Mouse (Mus musculus) heart, embryonic 13.5 days (tissue): Measurements from ENCODE around the gene Ccdc97. TPM values are rescaled to one million over a fixed set of nuclear protein-coding genes. Genes with fewer than 3 reads are reported as not detected.

ENCODE experiments used
- ATAC-seq: fragments of 200-750 bp; cut with Nextera tagmentation; 2 replicates; pipeline ENCODE4 v1.8.0; 2017; ENCODE audit warnings: moderate TSS enrichment; ENCODE audit not compliant: insufficient number of reproducible peaks, low FRiP score, low TSS enrichment; ENCODE audit errors: extremely low read depth
- H3K27ac ChIP-seq: fragments of 300-500 bp; sonication (generic); replicated peaks from 2 replicates; pipeline ENCODE4 v1.5.1; 2015; ENCODE audit warnings: moderate library complexity, mild to moderate bottlenecking, inconsistent platforms
- H3K27me3 ChIP-seq: fragments of 300-500 bp; sonication (generic); replicated peaks from 2 replicates; pipeline ENCODE4 v1.6.1; 2015; ENCODE audit warnings: mild to moderate bottlenecking, inconsistent platforms
- H3K36me3 ChIP-seq: fragments of 300-500 bp; sonication (generic); 2 replicates; pipeline ENCODE4 v1.6.1; 2015; ENCODE audit warnings: mild to moderate bottlenecking, inconsistent platforms
- H3K4me1 ChIP-seq: fragments of 300-500 bp; sonication (generic); 2 replicates; pipeline ENCODE4 v1.6.1; 2015; ENCODE audit warnings: inconsistent platforms
- H3K4me2 ChIP-seq: fragments of 300-500 bp; sonication (generic); 2 replicates; pipeline ENCODE4 v1.6.1; 2015; ENCODE audit warnings: inconsistent platforms, mild to moderate bottlenecking, moderate library complexity
- H3K4me3 ChIP-seq: fragments of 300-500 bp; sonication (generic); 2 replicates; pipeline ENCODE4 v1.5.1; 2015; ENCODE audit warnings: moderate library complexity, mild to moderate bottlenecking, inconsistent platforms
- H3K9ac ChIP-seq: fragments of 300-500 bp; sonication (generic); 2 replicates; pipeline ENCODE4 v1.6.1; 2015; ENCODE audit warnings: inconsistent platforms, mild to moderate bottlenecking, moderate library complexity
- H3K9me3 ChIP-seq: fragments of 300-500 bp; sonication (generic); 2 replicates; pipeline ENCODE4 v1.6.1; 2016; ENCODE audit warnings: inconsistent platforms
- WGBS: fragments of 180-500 bp; shearing (Covaris S2); methylation state at CpG from one replicate; pipeline ENCODE4 v1.1.7; 2015; ENCODE audit warnings: mixed read lengths; 5-methylcytosine and 5-hydroxymethylcytosine counted together
- polyA plus RNA-seq: library from polyadenylated mRNA; unstranded; fragments of >200 nt; fragmentation: Nextera tagmentation; extraction: Ambion mirVana; gene quantifications from 2 replicates; pipeline ENCODE4 v1.2.1, GENCODE M21; 2015

Ccdc97 gene
- polyA plus RNA-seq, 1 experiment from 2014 or later: 22.1 TPM

DNA sequence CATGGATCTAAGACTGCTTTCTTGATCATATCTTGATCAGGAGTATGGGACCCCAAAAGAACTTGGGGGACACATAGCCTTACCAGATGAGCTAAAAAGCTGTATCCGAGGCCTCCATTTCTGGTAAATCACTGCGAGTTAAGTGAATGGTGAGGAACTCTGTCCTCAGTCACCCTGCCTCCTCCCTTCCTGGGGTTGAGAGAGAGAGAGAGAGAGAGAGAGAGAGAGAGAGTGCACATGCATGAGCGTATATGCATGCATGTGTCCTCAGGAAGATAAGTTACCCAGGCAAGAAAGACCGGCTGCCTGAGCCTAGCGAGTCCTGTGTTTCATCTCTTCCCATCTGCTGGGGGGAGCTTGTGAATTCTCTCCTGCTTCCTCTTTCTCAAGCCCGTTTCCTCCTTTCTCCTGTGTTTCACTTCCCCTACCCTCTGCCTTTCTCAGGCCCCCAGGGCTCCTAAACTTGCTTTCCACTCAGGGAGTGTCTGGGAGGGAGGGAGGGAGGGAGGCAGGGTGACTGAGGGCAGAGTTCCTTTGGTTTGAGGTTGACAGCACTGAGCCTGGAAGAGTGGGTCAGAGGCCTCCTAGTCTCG, 12.2 kb downstream of the Ccdc97 start:
- H3K4me2 ChIP-seq: no peak overlapping the region
- H3K27me3 ChIP-seq: no peaks in the 10 kb centered on the region
- WGBS: 47% methylated on average over 7 of the region's 7 CpGs
- H3K4me1 ChIP-seq: peaks cover 71% of the 10 kb centered on the region
- peak overlapping the region; percentile 85 for H3K27ac ChIP-seq
- peaks cover 8% of the 10 kb centered on the region for H3K36me3 ChIP-seq
- no peak overlapping the region for H3K4me3 ChIP-seq
- peaks cover 6% of the 10 kb centered on the region for H3K9me3 ChIP-seq
- peak overlapping the region; percentile 48; the same call in 1 of the 2 replicates for H3K9ac ChIP-seq
- ATAC-seq: no peak

DNA sequence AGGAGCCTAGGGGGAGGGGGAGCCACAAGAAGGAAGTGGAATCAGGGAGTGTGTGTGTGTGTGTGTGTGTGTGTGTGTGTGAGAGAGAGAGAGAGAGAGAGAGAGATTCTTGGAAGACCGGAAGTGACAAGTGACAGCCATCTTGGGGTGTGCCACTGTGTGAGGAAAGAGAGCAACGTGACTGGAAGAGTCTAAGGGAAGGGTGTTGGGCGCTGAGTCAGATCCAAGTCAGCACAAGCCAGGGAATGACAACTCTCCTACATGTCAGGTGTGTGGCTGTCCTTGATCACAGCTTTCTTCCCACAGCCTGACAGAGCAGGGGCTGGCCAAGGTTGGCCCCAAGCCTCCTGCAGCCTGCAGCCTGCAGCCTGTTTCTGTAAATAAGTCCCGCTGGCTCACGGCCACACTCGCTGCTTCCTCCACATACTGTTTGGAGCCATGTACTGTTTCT, 13.1 kb downstream of the Ccdc97 start:
- peak overlapping the region; percentile 85 for H3K27ac ChIP-seq
- no peak overlapping the region for H3K4me2 ChIP-seq
- no peaks in the 10 kb centered on the region for H3K27me3 ChIP-seq
- H3K4me3 ChIP-seq: no peak overlapping the region
- peaks cover 63% of the 10 kb centered on the region for H3K4me1 ChIP-seq
- H3K9ac ChIP-seq: no peak overlapping the region
- H3K9me3 ChIP-seq: peaks cover 6% of the 10 kb centered on the region
- H3K36me3 ChIP-seq: peaks cover 17% of the 10 kb centered on the region
- no peak for ATAC-seq
- 42% methylated on average over 6 of the region's 6 CpGs for WGBS

GRCm38 (mm10) chr7:25704716-25705364, 14.0 kb downstream of the Ccdc97 start:
- Histone ChIP-seq H3K4me3 (peak overlapping the region; percentile 33), H3K4me2 (peak overlapping the region; percentile 68), H3K4me1 (peaks cover 53% of the 10 kb centered on the region), H3K36me3 (peaks cover 25% of the 10 kb centered on the region), H3K9me3 (peaks cover 6% of the 10 kb centered on the region), H3K9ac (peak overlapping the region; percentile 25; the same call in 1 of the 2 replicates), H3K27me3 (no peaks in the 10 kb centered on the region), H3K27ac (no peak overlapping the region; the same call in 1 of the 2 replicates)
- WGBS: 15% methylated on average over 37 of the region's 37 CpGs
- no peak for ATAC-seq

DNA sequence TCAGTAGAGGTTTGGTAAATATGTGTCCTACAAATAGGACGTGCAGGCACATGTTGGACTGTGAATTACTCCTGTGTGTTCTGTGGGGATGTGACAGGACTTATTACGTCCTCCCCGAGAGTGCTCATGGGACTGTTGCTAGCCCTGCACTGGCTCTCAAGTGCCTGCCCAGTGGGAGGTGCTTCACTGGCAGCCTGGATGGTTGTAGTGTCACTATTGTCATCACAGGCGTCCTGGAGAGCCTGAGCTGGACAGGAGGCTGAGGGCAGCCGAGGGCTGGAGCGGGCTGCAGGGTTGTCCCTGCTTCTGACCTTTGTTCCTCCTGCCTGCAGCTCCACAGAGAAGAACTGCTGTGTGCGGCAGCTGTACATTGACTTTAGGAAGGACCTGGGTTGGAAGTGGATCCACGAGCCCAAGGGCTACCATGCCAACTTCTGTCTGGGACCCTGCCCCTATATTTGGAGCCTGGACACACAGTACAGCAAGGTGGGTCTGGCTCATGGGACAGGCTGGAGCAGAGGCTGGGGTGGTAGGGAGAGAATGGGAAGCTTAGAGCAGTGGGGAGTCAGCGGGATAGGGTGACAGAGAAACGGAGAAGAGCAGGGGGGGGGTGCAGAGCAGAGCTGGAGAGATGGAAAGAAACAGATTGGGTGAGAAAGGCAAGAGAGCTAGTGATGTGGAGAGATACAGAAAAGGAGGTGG, 14.9 kb downstream of the Ccdc97 start:
- Histone ChIP-seq H3K36me3 (peaks cover 29% of the 10 kb centered on the region), H3K4me1 (peaks cover 49% of the 10 kb centered on the region), H3K27ac (0 out of 2 replicates have a peak overlapping the region, but pooled peaks have one; percentile 13), H3K4me2 (peak overlapping the region; percentile 68), H3K9me3 (peaks cover 6% of the 10 kb centered on the region), H3K4me3 (peak overlapping the region; percentile 33; the same call in 1 of the 2 replicates), H3K27me3 (no peaks in the 10 kb centered on the region), H3K9ac (peak overlapping the region; percentile 62; the same call in 1 of the 2 replicates)
- 17% methylated on average over 10 of the region's 10 CpGs for WGBS
- no peak for ATAC-seq

- no peak for ATAC-seq
- no peak overlapping the region for H3K27ac ChIP-seq
- peaks cover 44% of the 10 kb centered on the region for H3K36me3 ChIP-seq
- peaks cover 6% of the 10 kb centered on the region for H3K9me3 ChIP-seq
- H3K4me3 ChIP-seq: no peak overlapping the region
- H3K4me1 ChIP-seq: peaks cover 42% of the 10 kb centered on the region
- no peak overlapping the region for H3K4me2 ChIP-seq
- 92% methylated on average over 2 of the region's 2 CpGs for WGBS
- H3K27me3 ChIP-seq: no peaks in the 10 kb centered on the region
- H3K9ac ChIP-seq: no peak overlapping the region
These were observed 16.5 kb downstream of the Ccdc97 start for GRCm38 (mm10) chr7:25702350-25702749.

- no peaks in the 10 kb centered on the region for H3K27me3 ChIP-seq
- peaks cover 25% of the 10 kb centered on the region for H3K4me1 ChIP-seq
- H3K4me3 ChIP-seq: no peak overlapping the region
- H3K9ac ChIP-seq: no peak overlapping the region
- H3K9me3 ChIP-seq: peaks cover 6% of the 10 kb centered on the region
- no peak for ATAC-seq
- peaks cover 56% of the 10 kb centered on the region for H3K36me3 ChIP-seq
- H3K4me2 ChIP-seq: no peak overlapping the region
- 73% methylated on average over 12 of the region's 12 CpGs for WGBS
- H3K27ac ChIP-seq: no peak overlapping the region
These were observed 18.2 kb downstream of the Ccdc97 start for GRCm38 (mm10) chr7:25700732-25701131.

DNA sequence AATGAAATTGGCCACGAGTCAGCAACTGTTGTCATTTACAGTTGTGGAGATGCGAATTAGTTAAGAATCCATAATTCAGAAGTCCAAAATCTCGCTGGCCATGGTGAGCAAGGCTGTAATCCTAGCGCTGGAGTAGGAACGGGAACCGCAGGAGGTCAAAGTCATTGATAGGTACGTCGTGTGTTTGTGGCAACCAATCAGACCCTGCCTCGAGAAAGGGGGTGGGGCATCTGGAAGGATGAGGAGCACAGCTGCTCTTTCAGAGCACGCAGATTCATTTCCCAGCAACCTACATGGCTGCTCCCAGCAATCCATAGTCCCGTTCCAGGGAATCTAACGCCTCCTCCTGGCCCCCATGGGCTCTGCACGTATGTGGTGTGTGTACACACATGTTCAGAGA, 19.0 kb downstream of the Ccdc97 start:
- 55% methylated on average over 13 of the region's 13 CpGs for WGBS
- Histone ChIP-seq H3K9ac (no peak overlapping the region), H3K27ac (no peak overlapping the region), H3K27me3 (no peaks in the 10 kb centered on the region), H3K4me3 (no peak overlapping the region), H3K4me2 (no peak overlapping the region), H3K36me3 (peaks cover 64% of the 10 kb centered on the region), H3K9me3 (peaks cover 6% of the 10 kb centered on the region), H3K4me1 (peaks cover 17% of the 10 kb centered on the region)
- no peak for ATAC-seq

GRCm38 (mm10) chr7:25694104-25694503, 24.8 kb downstream of the Ccdc97 start:
- Histone ChIP-seq H3K4me2 (no peak overlapping the region), H3K27ac (no peak overlapping the region), H3K4me3 (no peak overlapping the region), H3K36me3 (peaks cover 66% of the 10 kb centered on the region), H3K9ac (no peak overlapping the region), H3K27me3 (peaks cover 13% of the 10 kb centered on the region; the same call in 1 of the 2 replicates), H3K4me1 (0 out of 2 replicates have a peak, but pooled peaks cover 10% of the 10 kb centered on the region), H3K9me3 (no peaks in the 10 kb centered on the region)
- no peak for ATAC-seq
- WGBS: 72% methylated on average over 8 of the region's 8 CpGs

DNA sequence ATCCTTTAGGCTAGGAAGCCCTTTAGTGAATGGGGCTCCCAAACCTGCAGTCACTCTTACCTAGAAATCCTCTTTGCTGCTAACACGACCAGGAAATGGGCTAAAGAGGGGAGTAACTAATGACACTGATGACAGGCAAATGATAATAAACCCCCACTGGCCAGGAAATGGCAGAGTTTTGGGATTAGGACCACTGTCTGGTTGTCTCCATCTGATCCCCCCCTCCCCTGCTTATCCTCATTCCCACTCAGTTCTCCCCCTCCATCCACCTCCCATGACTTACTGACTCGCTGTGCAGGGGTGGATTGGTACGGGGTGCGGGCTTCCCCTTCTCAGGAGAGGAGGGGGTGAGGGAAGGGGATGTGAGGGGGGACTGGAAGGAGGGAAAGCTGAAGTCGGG, 28.8 kb downstream of the Ccdc97 start:
- H3K9ac ChIP-seq: peak overlapping the region; percentile 88
- peaks cover 31% of the 10 kb centered on the region for H3K36me3 ChIP-seq
- ATAC-seq: no peak
- H3K27ac ChIP-seq: peak overlapping the region; percentile 87
- peaks cover 34% of the 10 kb centered on the region for H3K4me1 ChIP-seq
- H3K27me3 ChIP-seq: peaks cover 29% of the 10 kb centered on the region
- 38% methylated on average over 5 of the region's 5 CpGs for WGBS
- H3K9me3 ChIP-seq: no peaks in the 10 kb centered on the region
- H3K4me3 ChIP-seq: peak overlapping the region; percentile 67
- peak overlapping the region; percentile 88 for H3K4me2 ChIP-seq

DNA sequence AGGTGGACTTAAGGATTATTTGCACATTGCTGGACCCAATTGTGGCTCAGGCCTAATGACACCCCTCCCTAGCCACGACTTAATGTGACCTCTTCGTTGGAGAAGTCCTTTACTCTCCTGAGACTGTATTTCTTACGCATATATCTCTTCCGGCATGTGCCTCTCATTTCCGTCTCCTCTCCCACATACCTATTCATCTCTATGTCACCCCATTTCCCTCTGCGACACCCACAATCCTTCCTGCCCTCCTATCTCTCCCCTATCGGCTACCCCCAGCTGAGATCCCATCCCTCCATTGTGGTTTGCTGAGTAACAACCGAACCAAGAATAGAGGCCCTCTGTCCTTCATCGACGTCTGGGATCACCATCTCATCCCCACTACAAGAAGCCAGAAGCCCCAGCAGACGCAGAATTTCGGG, 29.3 kb downstream of the Ccdc97 start:
- WGBS: 6% methylated on average over 12 of the region's 12 CpGs
- peak overlapping the region; percentile 88 for H3K9ac ChIP-seq
- peak overlapping the region; percentile 87 for H3K27ac ChIP-seq
- H3K4me2 ChIP-seq: peak overlapping the region; percentile 88
- peak overlapping the region; percentile 67 for H3K4me3 ChIP-seq
- H3K27me3 ChIP-seq: peaks cover 29% of the 10 kb centered on the region
- no peaks in the 10 kb centered on the region for H3K9me3 ChIP-seq
- H3K36me3 ChIP-seq: peaks cover 27% of the 10 kb centered on the region
- peaks cover 34% of the 10 kb centered on the region for H3K4me1 ChIP-seq
- ATAC-seq: 0 out of 2 replicates have a peak, but pooled peaks have one; percentile 0
